Mouse (Mus musculus) CH12.LX (cell line): Measurements from ENCODE around the gene Cmklr1. TPM values are rescaled to one million over a fixed set of nuclear protein-coding genes. Genes with fewer than 3 reads are reported as not detected.

Source experiments
- DNase-seq: peaks from one replicate; pipeline ENCODE4 v3.0.0-alpha.2; 2013; ENCODE audit errors: extremely low read depth
- H3K27ac ChIP-seq: 2 replicates; pipeline ENCODE4 v1.5.1; 2012; ENCODE audit warnings: low read depth, mild to moderate bottlenecking, control low read depth, moderate library complexity; ENCODE audit not compliant: insufficient read depth
- H3K27me3 ChIP-seq: replicated peaks from 2 replicates; pipeline ENCODE3; 2012; ENCODE audit warnings: inconsistent platforms
- H3K36me3 ChIP-seq, 2 experiments: replicated peaks in 1 of 2; 2 replicates each; pipeline versions ENCODE3 to v1.6.1; 2012; ENCODE audit warnings: inconsistent platforms in 1 of 2, low read length in 1 of 2, mild to moderate bottlenecking in 1 of 2, mixed read lengths in 1 of 2, moderate library complexity in 1 of 2; ENCODE audit not compliant: control insufficient read depth in 1 of 2, insufficient read depth in 1 of 2
- H3K4me1 ChIP-seq, 2 experiments: 2 replicates each; pipeline ENCODE4 v1.6.1; 2012; ENCODE audit warnings: inconsistent platforms in 1 of 2, moderate library complexity in 1 of 2; ENCODE audit not compliant: insufficient read depth in 2 of 2, control insufficient read depth in 1 of 2
- H3K4me2 ChIP-seq: 2 replicates; pipeline ENCODE4 v1.6.1; 2012; ENCODE audit warnings: low read depth, mild to moderate bottlenecking, control low read depth; ENCODE audit not compliant: poor library complexity, insufficient read depth, severe bottlenecking
- H3K4me3 ChIP-seq, 3 experiments: fragments of 150-350 bp in 1 of 3; sonication (generic) in 1 of 3; replicated peaks in 1 of 3; 2 replicates each; pipeline versions ENCODE3 to v1.5.1; 2011 to 2012; ENCODE audit warnings: low read depth in 2 of 3, low read length in 2 of 3, mild to moderate bottlenecking in 2 of 3, moderate library complexity in 2 of 3, control low read depth in 1 of 3, improper control_type of control experiment in 1 of 3, inconsistent platforms in 1 of 3, mixed read lengths in 1 of 3; ENCODE audit not compliant: poor library complexity in 1 of 3
- H3K79me2 ChIP-seq: replicated peaks from 2 replicates; pipeline ENCODE4 v1.6.1; 2012; ENCODE audit warnings: mild to moderate bottlenecking, moderate library complexity; ENCODE audit not compliant: control insufficient read depth, poor library complexity, insufficient read depth, severe bottlenecking; ENCODE audit errors: extremely low read depth
- H3K9ac ChIP-seq: 2 replicates; pipeline ENCODE4 v1.6.1; 2012; ENCODE audit warnings: low read depth, mild to moderate bottlenecking, control low read depth, moderate library complexity; ENCODE audit not compliant: insufficient read depth
- H3K9me3 ChIP-seq: replicated peaks from 2 replicates; pipeline ENCODE3; 2012; ENCODE audit warnings: low read length, inconsistent platforms, mixed read lengths
- BHLHE40 ChIP-seq: IDR thresholded peaks from 2 replicates; pipeline ENCODE4 v1.6.1; 2011; ENCODE audit warnings: mild to moderate bottlenecking, low read depth, low read length, improper control_type of control experiment
- CHD1 ChIP-seq: IDR thresholded peaks from 2 replicates; pipeline ENCODE4 v1.6.1; 2012; ENCODE audit warnings: low read depth, low read length, improper control_type of control experiment, inconsistent platforms
- CHD2 ChIP-seq: IDR thresholded peaks from 2 replicates; pipeline ENCODE4 v1.6.1; 2011; ENCODE audit warnings: low read length, improper control_type of control experiment
- E2F4 ChIP-seq: IDR thresholded peaks from 2 replicates; pipeline ENCODE4 v1.6.1; 2011; ENCODE audit warnings: low read depth, low read length, improper control_type of control experiment; ENCODE audit not compliant: insufficient replicate concordance
- ELF1 ChIP-seq: IDR thresholded peaks from 2 replicates; pipeline ENCODE4 v1.6.1; 2014; ENCODE audit warnings: low read depth, mild to moderate bottlenecking, inconsistent platforms, low read length, improper control_type of control experiment
- JUN ChIP-seq: IDR thresholded peaks from 2 replicates; pipeline ENCODE4 v1.6.1; 2011; ENCODE audit warnings: low read depth, mild to moderate bottlenecking, low read length, improper control_type of control experiment, moderate library complexity; ENCODE audit not compliant: insufficient read depth
- JUND ChIP-seq: conservative IDR thresholded peaks from 2 replicates; pipeline ENCODE4 v1.6.1; 2011; ENCODE audit warnings: low read depth, low read length, improper control_type of control experiment
- MAFK ChIP-seq: IDR thresholded peaks from 2 replicates; pipeline ENCODE4 v1.6.1; 2011; ENCODE audit warnings: low read length, improper control_type of control experiment; ENCODE audit not compliant: insufficient replicate concordance
- MXI1 ChIP-seq: IDR thresholded peaks from 2 replicates; pipeline ENCODE4 v1.6.1; 2011; ENCODE audit warnings: mild to moderate bottlenecking, low read depth, low read length, improper control_type of control experiment
- MYC ChIP-seq: IDR thresholded peaks from 2 replicates; pipeline ENCODE4 v1.6.1; 2011; ENCODE audit warnings: low read depth, mild to moderate bottlenecking, improper control_type of control experiment, low read length
- PAX5 ChIP-seq: IDR thresholded peaks from 2 replicates; pipeline ENCODE4 v1.6.1; 2012; ENCODE audit warnings: low read length, inconsistent platforms, mixed read lengths
- POLR2AphosphoS2 ChIP-seq: IDR thresholded peaks from 2 replicates; pipeline ENCODE4 v1.6.1; 2011; ENCODE audit warnings: low read depth, low read length, improper control_type of control experiment
- RAD21 ChIP-seq: IDR thresholded peaks from 2 replicates; pipeline ENCODE4 v1.6.1; 2011; ENCODE audit warnings: low read depth, mild to moderate bottlenecking, low read length, improper control_type of control experiment, moderate library complexity
- SIN3A ChIP-seq: IDR thresholded peaks from 2 replicates; pipeline ENCODE4 v1.6.1; 2012; ENCODE audit warnings: low read length, improper control_type of control experiment, inconsistent platforms
- SMC3 ChIP-seq: IDR thresholded peaks from 2 replicates; pipeline ENCODE4 v1.6.1; 2011; ENCODE audit warnings: low read depth, low read length, improper control_type of control experiment
- TBP ChIP-seq: conservative IDR thresholded peaks from 2 replicates; pipeline ENCODE4 v1.6.1; 2011; ENCODE audit warnings: low read depth, low read length, improper control_type of control experiment
- UBTF ChIP-seq: IDR thresholded peaks from 2 replicates; pipeline ENCODE4 v1.6.1; 2012; ENCODE audit warnings: low read depth, mild to moderate bottlenecking, inconsistent platforms, low read length, improper control_type of control experiment, moderate library complexity
- ZC3H11A ChIP-seq: IDR thresholded peaks from 2 replicates; pipeline ENCODE4 v1.6.1; 2012; ENCODE audit warnings: low read depth, mild to moderate bottlenecking, inconsistent platforms, low read length, improper control_type of control experiment
- ZMIZ1 ChIP-seq: IDR thresholded peaks from 2 replicates; pipeline ENCODE4 v1.6.1; 2012; ENCODE audit warnings: low read depth, mild to moderate bottlenecking, inconsistent platforms, low read length, improper control_type of control experiment
- ZNF384 ChIP-seq: IDR thresholded peaks from 2 replicates; pipeline ENCODE4 v1.6.1; 2012; ENCODE audit warnings: low read depth, low read length, improper control_type of control experiment, inconsistent platforms
- dilution Hi-C: fragments of 300-500 bp; cut with MboI; formaldehyde crosslinking; loops from 2 replicates; pipeline ENCODE4 v1.14.3; 2020; ENCODE audit warnings: low sequenced_read_pairs; ENCODE audit not compliant: extremely low pct_unique_long_range_greater_than_20kb, extremely low pct_ligation_motif_present
- in situ Hi-C: fragments of 300-500 bp; cut with MboI; formaldehyde crosslinking; loops from 3 replicates; pipeline ENCODE4 v1.14.3; 2019; ENCODE audit warnings: low sequenced_read_pairs, low pct_ligation_motif_present, low pct_unique_long_range_greater_than_20kb, mixed read lengths
- polyA plus RNA-seq: library from polyadenylated mRNA; unstranded; fragments of >175 nt; gene quantifications from 2 replicates; pipeline ENCODE4 v1.2.1, GENCODE M21; 2012; ENCODE audit warnings: low read depth; ENCODE audit not compliant: insufficient read length
- total RNA-seq, 2 experiments: library from RNA; depleted of rRNA; stranded (reverse); fragments of 300-350 nt in 1 of 2; fragments of >200 nt in 1 of 2; gene quantifications; 2 replicates each; pipeline ENCODE4 v1.2.3; 2012 to 2014

Gene Cmklr1
- total and polyA plus RNA-seq, 3 experiments, result not detected

DNA sequence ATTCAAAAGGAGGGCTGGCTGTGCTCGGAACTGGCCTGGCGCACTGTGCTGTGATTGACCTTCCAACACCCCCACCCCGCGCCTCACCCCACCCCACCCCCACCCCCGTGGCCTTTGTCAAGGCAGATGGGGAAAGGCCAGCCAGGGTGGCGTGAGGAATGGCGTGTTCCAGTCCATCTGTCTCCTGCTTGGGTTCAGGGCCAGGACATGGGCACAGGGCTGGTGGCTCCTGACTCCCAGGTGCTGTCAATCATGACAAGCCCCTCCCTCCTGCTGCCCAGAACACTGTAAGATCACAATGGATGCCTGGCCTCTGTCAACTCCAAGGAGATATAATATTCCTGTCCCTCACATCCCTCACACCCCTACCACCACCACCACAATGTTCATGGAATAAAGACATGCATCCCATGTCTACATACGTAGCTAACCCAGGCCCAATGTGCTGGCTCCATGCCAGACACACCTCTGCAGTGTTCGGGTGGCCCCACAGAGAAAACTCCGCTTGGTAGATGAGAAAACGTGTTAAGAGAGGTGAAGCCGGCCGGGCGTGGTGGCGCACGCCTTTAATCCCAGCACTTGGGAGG lies 30.0 kb downstream of the Cmklr1 start:
- no peak for TF ChIP-seq ZMIZ1
- TF ChIP-seq POLR2AphosphoS2, result no peak
- no peak for TF ChIP-seq ZNF384
- no peak for TF ChIP-seq ELF1
- no peak for TF ChIP-seq MAFK
- no peak for TF ChIP-seq JUN
- TF ChIP-seq MXI1, result no peak
- no peak for TF ChIP-seq ZC3H11A
- TF ChIP-seq SIN3A, result no peak
- TF ChIP-seq SMC3, result no peak
- TF ChIP-seq CHD2, result no peak
- no peak for TF ChIP-seq BHLHE40
- TF ChIP-seq CHD1, result no peak
- no peak for TF ChIP-seq TBP
- TF ChIP-seq JUND, result no peak
- no peak for TF ChIP-seq MYC
- TF ChIP-seq RAD21, result no peak
- TF ChIP-seq UBTF, result no peak
- no peak for TF ChIP-seq PAX5
- TF ChIP-seq E2F4, result no peak
- dilution Hi-C loops, result no loop called here
- H3K36me3 ChIP-seq, result no peaks in the 10 kb centered on the region

GRCm38 (mm10) chr5:113619151-113619550 lies 31.1 kb downstream of the Cmklr1 start:
- H3K36me3 ChIP-seq, result no peaks in the 10 kb centered on the region
- H3K9ac ChIP-seq, result no peak overlapping the region
- peaks cover 36% of the 10 kb centered on the region for H3K27me3 ChIP-seq
- H3K27ac ChIP-seq, result no peak overlapping the region
- no peak for DNase-seq
- no peak for TF ChIP-seq MAFK
- TF ChIP-seq RAD21, result no peak
- no peak overlapping the region for H3K4me3 ChIP-seq
- peaks cover 19% of the 10 kb centered on the region for H3K9me3 ChIP-seq
- H3K4me2 ChIP-seq, result no peak overlapping the region
- H3K79me2 ChIP-seq, result no peaks in the 10 kb centered on the region
- dilution Hi-C loops, result no loop called here
- peaks cover 0 to 7% of the 10 kb centered on the region in 2 experiments; a peak in 2 of 4 replicates for H3K4me1 ChIP-seq
- in situ Hi-C loops, result no loop called here

More for the DNA sequence above, 30.0 kb downstream of the Cmklr1 start:
- in situ Hi-C loops, result no loop called here
- H3K9ac ChIP-seq, result no peak overlapping the region
- H3K4me3 ChIP-seq, result no peak overlapping the region
- peaks cover 13% of the 10 kb centered on the region for H3K9me3 ChIP-seq
- no peak overlapping the region for H3K27ac ChIP-seq
- H3K79me2 ChIP-seq, result no peaks in the 10 kb centered on the region
- no peak for DNase-seq
- H3K4me1 ChIP-seq, result peaks cover 0 to 7% of the 10 kb centered on the region in 2 experiments; a peak in 2 of 4 replicates
- no peak overlapping the region for H3K4me2 ChIP-seq
- H3K27me3 ChIP-seq, result peaks cover 44% of the 10 kb centered on the region
